Mouse (Mus musculus): ENCODE data around the gene Psmb5. TPM values are rescaled to one million over a fixed set of nuclear protein-coding genes. Genes with fewer than 3 reads are reported as not detected.

Gene Psmb5
- total and polyA plus RNA-seq, 2 experiments from 2014 or later: 204 to 411 TPM

- Histone ChIP-seq H3K36me3 (ENCODE audit: insufficient read depth, low read length) (no peaks in the 10 kb centered on the region), H3K9me3 (ENCODE audit: low read length) (no peaks in the 10 kb centered on the region), H3K4me3 (ENCODE audit: low read length) (no peak overlapping the region), H3K4me2 (ENCODE audit: low read depth, low read length) (no peak overlapping the region), H3K27me3 (ENCODE audit: insufficient read depth, low read length) (no peaks in the 10 kb centered on the region), H3K4me1 (ENCODE audit: insufficient read depth, low read length) (no peaks in the 10 kb centered on the region), H3K9ac (replicated peaks; ENCODE audit: low read length) (no peak overlapping the region), H3K27ac (no peak overlapping the region)
- peak; percentile 54 for TF ChIP-seq CTCF (IDR thresholded peaks at IDR 0.05; ENCODE audit: low read depth)
- WGBS: 85% methylated on average over 7 of the region's 7 CpGs
- ATAC-seq: no peak
- DNase-seq (ENCODE audit: low spot score): no peak
These were observed 20.7 kb downstream of the Psmb5 start for GRCm38 (mm10) chr14:54597084-54597483.

DNA sequence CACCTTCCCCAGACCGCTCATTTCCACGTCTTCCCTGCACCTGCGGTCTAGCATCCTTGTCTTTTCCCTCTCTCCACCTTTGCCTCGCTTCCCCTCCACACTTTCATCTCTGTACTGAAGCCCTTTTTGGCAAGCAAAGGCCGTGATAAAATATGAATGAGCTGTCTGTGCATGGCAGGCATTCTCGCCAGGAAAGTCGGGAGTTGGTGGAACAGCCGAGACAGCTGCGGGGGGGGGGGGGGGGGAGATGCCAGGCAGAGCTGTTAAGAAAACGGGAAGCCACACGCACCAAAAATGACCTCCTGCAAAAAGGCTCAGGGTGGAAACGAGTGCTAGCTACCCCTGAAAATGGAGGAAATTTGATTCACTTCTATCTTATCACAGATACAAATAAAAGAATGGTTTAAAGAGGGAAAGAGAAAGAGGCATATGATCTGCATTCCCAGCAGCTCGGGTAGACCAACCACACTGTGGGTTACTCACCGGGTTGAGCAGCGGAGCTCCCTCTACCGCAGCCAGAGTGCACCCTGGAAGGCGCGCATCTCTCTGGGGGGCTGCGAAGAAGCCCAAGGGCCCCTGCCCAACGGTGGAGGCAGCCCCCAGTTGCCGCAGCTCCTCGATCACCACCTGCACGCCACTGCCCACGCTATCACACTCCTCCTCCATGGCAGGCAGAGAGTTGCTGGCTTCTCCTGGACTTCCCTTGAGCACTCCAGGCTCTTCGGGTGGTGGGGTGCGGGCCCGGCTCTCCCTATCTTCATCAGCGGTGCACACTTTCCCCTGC is 23.0 kb downstream of the Psmb5 start:
- H3K4me1 ChIP-seq (ENCODE audit: insufficient read depth, low read length): no peaks in the 10 kb centered on the region
- no peaks in the 10 kb centered on the region for H3K36me3 ChIP-seq (ENCODE audit: insufficient read depth, low read length)
- 67% methylated on average over 27 of the region's 28 CpGs for WGBS
- no peaks in the 10 kb centered on the region for H3K9me3 ChIP-seq (ENCODE audit: low read length)
- TF ChIP-seq CTCF (IDR thresholded peaks at IDR 0.05; ENCODE audit: low read depth): no peak
- H3K27ac ChIP-seq: no peak overlapping the region
- DNase-seq (ENCODE audit: low spot score) (no peak), ATAC-seq (no peak; the same call in 1 of the 2 replicates)
- no peaks in the 10 kb centered on the region for H3K27me3 ChIP-seq (ENCODE audit: insufficient read depth, low read length)
- H3K4me3 ChIP-seq (ENCODE audit: low read length): no peak overlapping the region
- no peak overlapping the region for H3K9ac ChIP-seq (replicated peaks; ENCODE audit: low read length)
- H3K4me2 ChIP-seq (ENCODE audit: low read depth, low read length): no peak overlapping the region

GRCm38 (mm10) chr14:54594055-54594454 is 23.8 kb downstream of the Psmb5 start:
- H3K9me3 ChIP-seq (ENCODE audit: low read length): no peaks in the 10 kb centered on the region
- ATAC-seq (no peak), DNase-seq (ENCODE audit: low spot score) (no peak)
- no peak overlapping the region for H3K4me3 ChIP-seq (ENCODE audit: low read length)
- no peak overlapping the region for H3K9ac ChIP-seq (replicated peaks; ENCODE audit: low read length)
- H3K4me1 ChIP-seq (ENCODE audit: insufficient read depth, low read length): no peaks in the 10 kb centered on the region
- peak; percentile 47 for TF ChIP-seq CTCF (IDR thresholded peaks at IDR 0.05; ENCODE audit: low read depth)
- no peaks in the 10 kb centered on the region for H3K36me3 ChIP-seq (ENCODE audit: insufficient read depth, low read length)
- whole genome bisulfite sequencing: 90% methylated on average over 3 of the region's 3 CpGs
- no peak overlapping the region for H3K27ac ChIP-seq
- H3K27me3 ChIP-seq (ENCODE audit: insufficient read depth, low read length): no peaks in the 10 kb centered on the region
- no peak overlapping the region for H3K4me2 ChIP-seq (ENCODE audit: low read depth, low read length)

- no peak overlapping the region for H3K4me3 ChIP-seq (ENCODE audit: low read length)
- no peaks in the 10 kb centered on the region for H3K27me3 ChIP-seq (ENCODE audit: insufficient read depth, low read length)
- DNase-seq (ENCODE audit: low spot score) (no peak), ATAC-seq (peak; percentile 65)
- no peak overlapping the region for H3K9ac ChIP-seq (replicated peaks; ENCODE audit: low read length)
- 43% methylated on average over 10 of the region's 10 CpGs for WGBS
- H3K4me2 ChIP-seq (ENCODE audit: low read depth, low read length): no peak overlapping the region
- TF ChIP-seq CTCF (IDR thresholded peaks at IDR 0.05; ENCODE audit: low read depth): no peak
- peak overlapping the region; percentile 73 for H3K27ac ChIP-seq
- H3K36me3 ChIP-seq (ENCODE audit: insufficient read depth, low read length): no peaks in the 10 kb centered on the region
- H3K4me1 ChIP-seq (ENCODE audit: insufficient read depth, low read length): no peaks in the 10 kb centered on the region
- no peaks in the 10 kb centered on the region for H3K9me3 ChIP-seq (ENCODE audit: low read length)
These were observed 25.4 kb downstream of the Psmb5 start for GRCm38 (mm10) chr14:54592319-54592934.

DNA sequence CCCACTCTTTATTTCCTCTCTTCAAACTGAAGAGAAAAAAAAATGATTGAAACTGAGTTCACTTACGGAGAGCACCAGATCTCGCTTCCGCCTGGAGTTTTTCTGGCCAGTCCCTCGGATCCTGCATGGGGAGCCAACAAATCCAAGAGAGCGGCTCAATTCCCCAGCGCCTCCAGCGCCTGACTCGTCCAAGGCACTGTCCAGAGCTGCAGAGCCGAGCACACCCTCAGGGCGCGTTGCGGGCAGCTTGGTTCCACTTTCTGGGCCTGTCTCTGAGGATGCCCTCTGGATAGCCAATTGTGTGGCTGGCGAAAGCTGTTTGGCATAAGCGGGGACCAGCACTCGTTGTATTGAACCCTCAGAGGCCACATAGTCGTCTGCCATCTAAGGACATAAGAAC is 26.8 kb downstream of the Psmb5 start:
- 91% methylated on average over 16 of the region's 16 CpGs for WGBS
- ATAC-seq: no peak

GRCm38 (mm10) chr14:54583681-54584338 is 34.0 kb downstream of the Psmb5 start:
- H3K9ac ChIP-seq (replicated peaks; ENCODE audit: low read length): no peak overlapping the region
- no peak overlapping the region for H3K27ac ChIP-seq
- H3K4me3 ChIP-seq (ENCODE audit: low read length): no peak overlapping the region
- no peaks in the 10 kb centered on the region; the same call in 1 of the 2 replicates for H3K36me3 ChIP-seq (ENCODE audit: insufficient read depth, low read length)
- 44% methylated on average over 7 of the region's 7 CpGs for WGBS
- DNase-seq (ENCODE audit: low spot score): peak; percentile 76
- peak; percentile 74 for TF ChIP-seq CTCF (IDR thresholded peaks at IDR 0.05; ENCODE audit: low read depth)
- H3K4me2 ChIP-seq (ENCODE audit: low read depth, low read length): no peak overlapping the region
- 0 out of 2 replicates have a peak, but pooled peaks have one; percentile 62 for ATAC-seq
- no peaks in the 10 kb centered on the region for H3K4me1 ChIP-seq (ENCODE audit: insufficient read depth, low read length)
- H3K27me3 ChIP-seq (ENCODE audit: insufficient read depth, low read length): no peaks in the 10 kb centered on the region
- no peaks in the 10 kb centered on the region for H3K9me3 ChIP-seq (ENCODE audit: low read length)

More for the DNA sequence above, 26.8 kb downstream of the Psmb5 start:
- Histone ChIP-seq H3K9ac (replicated peaks; ENCODE audit: low read length) (no peak overlapping the region), H3K27me3 (ENCODE audit: insufficient read depth, low read length) (no peaks in the 10 kb centered on the region), H3K4me2 (ENCODE audit: low read depth, low read length) (no peak overlapping the region), H3K4me3 (ENCODE audit: low read length) (no peak overlapping the region), H3K27ac (no peak overlapping the region), H3K36me3 (ENCODE audit: insufficient read depth, low read length) (no peaks in the 10 kb centered on the region), H3K9me3 (ENCODE audit: low read length) (no peaks in the 10 kb centered on the region), H3K4me1 (ENCODE audit: insufficient read depth, low read length) (no peaks in the 10 kb centered on the region)
- no peak for DNase-seq (ENCODE audit: low spot score)
- TF ChIP-seq CTCF (IDR thresholded peaks at IDR 0.05; ENCODE audit: low read depth): no peak

Measured in hindbrain, postnatal 0 days (tissue).